Mouse (Mus musculus): ENCODE measurements around the gene Mmd. TPM values are rescaled to one million over a fixed set of nuclear protein-coding genes. Genes with fewer than 3 reads are reported as not detected.

Gene Mmd
- polyA plus RNA-seq, 1 experiment from 2014 or later, result 47.7 TPM

DNA sequence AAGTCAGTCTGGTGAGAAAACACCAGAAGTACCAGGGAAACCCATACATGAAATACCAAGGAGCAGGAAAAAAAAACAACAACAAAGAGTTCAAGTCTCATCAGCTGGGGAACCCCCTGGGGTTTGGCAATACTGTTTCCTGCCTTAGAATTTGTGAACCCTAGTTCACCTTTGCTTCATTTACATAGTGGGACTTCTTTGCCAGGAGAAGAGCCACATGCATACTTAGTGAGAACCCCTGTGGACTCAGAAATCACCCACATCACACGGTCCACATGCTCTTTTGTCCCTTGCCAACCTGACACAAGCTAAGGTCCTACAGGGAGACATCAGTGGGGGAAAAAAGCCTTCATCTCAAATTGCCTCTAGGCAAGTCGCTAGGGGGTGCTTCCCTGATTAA lies 10.6 kb upstream of the Mmd start:
- no peak overlapping the region for H3K4me3 ChIP-seq (ENCODE audit: inconsistent target)
- no peak overlapping the region for H3K27ac ChIP-seq
- 81% methylated on average over 2 of the region's 2 CpGs for WGBS (ENCODE audit: missing documents)
- no peaks in the 10 kb centered on the region for H3K36me3 ChIP-seq (ENCODE audit: inconsistent target)
- no peaks in the 10 kb centered on the region for H3K79me2 ChIP-seq (ENCODE audit: inconsistent target)

DNA sequence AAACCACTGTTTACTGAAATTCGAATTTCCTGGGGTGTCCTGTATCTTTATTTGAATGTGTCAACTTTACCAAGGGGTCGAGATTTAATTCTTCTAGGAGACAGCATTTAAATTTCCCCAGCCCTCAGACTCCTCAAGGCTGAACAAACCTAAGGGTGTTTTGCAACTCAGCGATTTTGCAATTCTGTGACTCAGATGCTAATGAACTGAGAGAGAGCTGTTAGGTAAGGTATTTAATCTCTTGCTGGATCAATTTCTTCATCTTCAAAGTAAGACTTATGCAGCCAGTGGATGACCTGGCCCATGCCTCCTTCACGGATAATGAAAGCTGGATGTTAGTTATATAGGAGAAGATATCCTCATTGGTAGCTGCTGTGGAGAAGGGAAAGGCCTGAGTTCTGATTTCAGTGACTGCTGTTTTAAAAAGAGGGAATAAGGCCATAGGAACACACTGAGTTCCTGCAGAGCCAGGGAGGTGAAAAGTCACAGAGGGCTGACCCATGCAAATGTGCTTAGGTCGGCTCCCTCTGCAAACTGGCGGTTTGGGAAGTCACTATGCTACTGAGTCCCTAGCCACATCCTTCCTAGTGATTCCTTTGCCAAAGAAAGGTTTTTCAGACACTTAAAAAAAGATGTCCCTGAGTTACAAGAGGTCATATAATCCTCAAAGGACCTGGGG lies 8.5 kb upstream of the Mmd start:
- no peak overlapping the region for H3K4me3 ChIP-seq (ENCODE audit: inconsistent target)
- no peaks in the 10 kb centered on the region for H3K79me2 ChIP-seq (ENCODE audit: inconsistent target)
- WGBS (ENCODE audit: missing documents), result 9% methylated on average over 6 of the region's 6 CpGs
- no peaks in the 10 kb centered on the region for H3K36me3 ChIP-seq (ENCODE audit: inconsistent target)
- peak overlapping the region; percentile 85 for H3K27ac ChIP-seq

- peak overlapping the region; percentile 5; the same call in 1 of the 2 replicates for H3K27ac ChIP-seq
- 64% methylated on average over 2 of the region's 2 CpGs for WGBS (ENCODE audit: missing documents)
- H3K36me3 ChIP-seq (ENCODE audit: inconsistent target), result no peaks in the 10 kb centered on the region
- H3K4me3 ChIP-seq (ENCODE audit: inconsistent target), result no peak overlapping the region
- no peaks in the 10 kb centered on the region for H3K79me2 ChIP-seq (ENCODE audit: inconsistent target)
These were observed 7.4 kb upstream of the Mmd start for GRCm38 (mm10) chr11:90241874-90242273.

DNA sequence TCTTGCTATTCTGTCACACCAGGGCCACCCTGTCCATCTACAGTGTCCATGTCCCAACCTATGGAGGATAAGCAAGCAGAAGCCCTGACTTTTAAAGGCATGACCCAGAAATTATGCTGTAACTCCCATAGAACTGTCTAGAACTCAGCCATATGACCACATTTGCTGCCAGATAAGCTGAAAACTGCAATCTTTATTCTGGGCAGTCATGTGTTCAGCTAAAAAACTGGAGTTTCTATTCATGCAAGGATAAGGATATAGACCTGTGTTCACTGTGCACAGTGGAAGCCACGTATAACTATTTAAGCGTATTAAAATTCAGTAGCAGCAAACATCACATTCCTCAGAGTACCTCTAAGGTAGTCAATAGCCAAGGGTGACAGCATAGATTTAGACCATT lies 6.0 kb upstream of the Mmd start:
- 100% methylated on average over 2 of the region's 2 CpGs for WGBS (ENCODE audit: missing documents)
- Histone ChIP-seq H3K79me2 (ENCODE audit: inconsistent target) (no peaks in the 10 kb centered on the region), H3K36me3 (ENCODE audit: inconsistent target) (no peaks in the 10 kb centered on the region), H3K27ac (no peak overlapping the region), H3K4me3 (ENCODE audit: inconsistent target) (no peak overlapping the region)

DNA sequence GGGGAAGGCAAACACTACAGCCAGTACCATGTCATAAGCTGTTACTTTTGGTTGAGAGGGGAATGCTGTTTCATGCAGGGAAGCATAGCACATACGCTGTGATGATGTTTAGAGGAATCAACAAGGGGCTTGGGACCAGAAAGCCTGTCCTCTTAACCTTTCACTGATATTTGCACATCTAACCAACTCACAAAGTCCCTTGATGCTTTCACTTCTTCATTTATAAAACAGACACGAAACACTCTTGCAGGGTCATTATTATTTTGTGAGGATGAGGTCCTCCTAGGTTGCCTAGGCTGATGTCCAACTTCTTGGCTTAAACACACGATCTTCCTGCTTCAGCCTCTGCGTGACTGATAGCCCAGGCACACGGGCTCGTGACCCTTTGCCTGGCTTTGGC lies 3.6 kb upstream of the Mmd start:
- 22% methylated on average over 6 of the region's 6 CpGs for WGBS (ENCODE audit: missing documents)

DNA sequence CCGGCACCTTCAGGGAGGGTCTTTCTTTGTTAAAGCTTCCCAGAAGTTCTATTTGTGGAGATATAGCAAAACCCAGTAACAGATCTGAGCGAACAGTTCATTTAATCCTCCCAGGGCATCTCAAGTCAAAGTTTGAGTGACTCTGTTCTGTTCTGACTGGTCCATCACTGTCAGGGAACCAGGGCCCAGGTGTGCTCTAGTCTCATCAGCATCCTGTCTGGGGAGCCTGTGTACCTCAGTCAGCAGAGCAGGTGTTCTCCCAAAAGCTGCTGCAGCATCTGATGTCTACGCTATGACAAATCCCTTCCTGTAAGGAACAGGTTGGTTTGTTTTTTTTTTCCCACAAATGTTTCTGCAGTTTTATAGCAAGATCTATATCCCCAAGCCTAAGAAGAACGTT lies 2.6 kb upstream of the Mmd start:
- Histone ChIP-seq H3K36me3 (ENCODE audit: inconsistent target) (no peaks in the 10 kb centered on the region), H3K4me3 (ENCODE audit: inconsistent target) (no peak overlapping the region), H3K79me2 (ENCODE audit: inconsistent target) (peaks cover 22% of the 10 kb centered on the region), H3K27ac (no peak overlapping the region)
- 94% methylated on average over 4 of the region's 4 CpGs for WGBS (ENCODE audit: missing documents)

More for the DNA sequence above, 3.6 kb upstream of the Mmd start:
- H3K4me3 ChIP-seq (ENCODE audit: inconsistent target), result no peak overlapping the region
- H3K36me3 ChIP-seq (ENCODE audit: inconsistent target), result no peaks in the 10 kb centered on the region
- H3K27ac ChIP-seq, result peak overlapping the region; percentile 58
- peaks cover 12% of the 10 kb centered on the region for H3K79me2 ChIP-seq (ENCODE audit: inconsistent target)

DNA sequence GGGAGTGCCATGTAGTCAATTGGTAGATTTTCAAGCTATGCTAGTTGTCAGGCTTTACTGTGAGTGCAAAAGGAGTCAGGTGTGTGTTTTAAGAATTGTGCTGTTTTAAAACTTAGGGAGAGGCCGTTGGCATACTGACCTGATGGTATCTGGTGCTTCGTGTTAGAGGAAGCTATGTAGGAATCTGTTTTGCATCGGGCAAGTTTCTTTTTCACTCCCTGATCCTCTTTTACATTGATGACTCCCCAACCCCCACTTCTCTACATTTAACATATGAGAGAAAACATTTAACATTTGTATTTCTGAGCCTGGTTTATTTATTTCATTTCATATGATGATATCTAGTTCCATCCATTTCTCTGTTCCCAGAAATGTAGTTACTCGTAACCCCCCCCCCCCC lies 1.5 kb upstream of the Mmd start:
- H3K4me3 ChIP-seq (ENCODE audit: inconsistent target), result no peak overlapping the region
- H3K79me2 ChIP-seq (ENCODE audit: inconsistent target), result peaks cover 33% of the 10 kb centered on the region
- H3K27ac ChIP-seq, result no peak overlapping the region
- 31% methylated on average over 4 of the region's 4 CpGs for WGBS (ENCODE audit: missing documents)
- no peaks in the 10 kb centered on the region for H3K36me3 ChIP-seq (ENCODE audit: inconsistent target)

GRCm38 (mm10) chr11:90249701-90250141 lies 465 bp downstream of the Mmd start:
- WGBS (ENCODE audit: missing documents), result 2% methylated on average over 22 of the region's 22 CpGs
- peak overlapping the region; percentile 91 for H3K4me3 ChIP-seq (ENCODE audit: inconsistent target)
- H3K27ac ChIP-seq, result peak overlapping the region; percentile 66
- no peaks in the 10 kb centered on the region for H3K36me3 ChIP-seq (ENCODE audit: inconsistent target)
- H3K79me2 ChIP-seq (ENCODE audit: inconsistent target), result peaks cover 44% of the 10 kb centered on the region

- WGBS (ENCODE audit: missing documents), result 3% methylated on average over 9 of the region's 9 CpGs
- Histone ChIP-seq H3K27ac (peak overlapping the region; percentile 66), H3K79me2 (ENCODE audit: inconsistent target) (peaks cover 44% of the 10 kb centered on the region)
These were observed 933 bp downstream of the Mmd start for GRCm38 (mm10) chr11:90250189-90250588.

DNA sequence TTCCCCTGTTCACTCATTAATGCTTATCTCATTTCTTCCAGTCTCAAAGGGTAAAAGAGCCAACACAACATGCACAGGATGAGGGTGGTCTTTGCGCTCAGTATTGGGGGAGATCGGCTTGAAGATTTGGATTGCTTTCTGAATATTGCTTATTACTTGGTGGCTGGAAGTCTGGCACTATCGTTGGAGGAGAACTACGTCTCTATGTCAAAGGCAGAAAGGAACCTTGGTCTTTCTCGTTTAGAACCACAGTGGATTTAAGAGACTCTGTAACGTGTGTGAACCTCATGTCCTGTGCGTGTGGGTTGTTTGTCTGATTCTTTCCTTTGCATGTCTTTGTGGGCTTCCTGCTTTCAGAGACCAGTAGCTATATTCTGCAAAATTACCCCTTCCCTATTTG lies 1.5 kb downstream of the Mmd start:
- WGBS (ENCODE audit: missing documents), result 22% methylated on average over 7 of the region's 7 CpGs
- H3K4me3 ChIP-seq (ENCODE audit: inconsistent target), result peak overlapping the region; percentile 91
- no peaks in the 10 kb centered on the region for H3K36me3 ChIP-seq (ENCODE audit: inconsistent target)
- 0 out of 2 replicates have a peak overlapping the region, but pooled peaks have one; percentile 66 for H3K27ac ChIP-seq
- peaks cover 44% of the 10 kb centered on the region for H3K79me2 ChIP-seq (ENCODE audit: inconsistent target)

More at GRCm38 (mm10) chr11:90250189-90250588, 933 bp downstream of the Mmd start:
- H3K36me3 ChIP-seq (ENCODE audit: inconsistent target), result no peaks in the 10 kb centered on the region
- H3K4me3 ChIP-seq (ENCODE audit: inconsistent target), result peak overlapping the region; percentile 91

- WGBS (ENCODE audit: missing documents), result 92% methylated on average over 2 of the region's 2 CpGs
- H3K4me3 ChIP-seq (ENCODE audit: inconsistent target), result no peak overlapping the region
- H3K79me2 ChIP-seq (ENCODE audit: inconsistent target), result peaks cover 52% of the 10 kb centered on the region
- H3K36me3 ChIP-seq (ENCODE audit: inconsistent target), result no peaks in the 10 kb centered on the region
- no peak overlapping the region for H3K27ac ChIP-seq
These were observed 2.7 kb downstream of the Mmd start for GRCm38 (mm10) chr11:90251923-90252322.

- Histone ChIP-seq H3K4me3 (ENCODE audit: inconsistent target) (no peak overlapping the region), H3K79me2 (ENCODE audit: inconsistent target) (peaks cover 56% of the 10 kb centered on the region), H3K27ac (no peak overlapping the region), H3K36me3 (ENCODE audit: inconsistent target) (peaks cover 2% of the 10 kb centered on the region; the same call in 1 of the 2 replicates)
- 84% methylated on average over 8 of the region's 8 CpGs for WGBS (ENCODE audit: missing documents)
These were observed 3.1 kb downstream of the Mmd start for GRCm38 (mm10) chr11:90252366-90252765.

DNA sequence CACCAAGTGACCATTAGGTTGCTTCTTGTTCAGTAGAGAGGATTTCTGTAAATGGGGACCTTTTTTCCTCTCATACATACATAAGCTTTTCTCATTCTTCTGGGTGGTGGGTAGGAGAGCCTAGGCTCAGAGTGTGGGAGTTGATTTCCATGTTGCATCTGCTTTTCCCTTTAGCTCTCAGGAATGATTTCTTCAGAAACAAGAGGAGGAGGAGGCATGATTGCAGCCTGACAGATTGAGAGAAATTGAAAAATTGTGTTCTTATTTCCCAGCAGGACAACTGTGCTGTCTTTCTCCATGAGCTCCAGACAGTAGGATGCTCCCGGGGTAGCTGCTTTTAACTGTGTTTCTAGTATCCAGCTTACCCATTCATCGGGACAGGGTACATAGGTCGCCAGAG lies 5.3 kb downstream of the Mmd start:
- 96% methylated on average over 3 of the region's 3 CpGs for WGBS (ENCODE audit: missing documents)
- peaks cover 12% of the 10 kb centered on the region; the same call in 1 of the 2 replicates for H3K36me3 ChIP-seq (ENCODE audit: inconsistent target)
- peaks cover 60% of the 10 kb centered on the region for H3K79me2 ChIP-seq (ENCODE audit: inconsistent target)
- H3K4me3 ChIP-seq (ENCODE audit: inconsistent target), result no peak overlapping the region
- H3K27ac ChIP-seq, result no peak overlapping the region

GRCm38 (mm10) chr11:90255687-90256086 lies 6.4 kb downstream of the Mmd start:
- 88% methylated on average over 6 of the region's 6 CpGs for WGBS (ENCODE audit: missing documents)
- Histone ChIP-seq H3K36me3 (ENCODE audit: inconsistent target) (peaks cover 23% of the 10 kb centered on the region), H3K79me2 (ENCODE audit: inconsistent target) (peaks cover 49% of the 10 kb centered on the region), H3K27ac (no peak overlapping the region), H3K4me3 (ENCODE audit: inconsistent target) (no peak overlapping the region)

GRCm38 (mm10) chr11:90256833-90257525 lies 7.7 kb downstream of the Mmd start:
- peaks cover 36% of the 10 kb centered on the region for H3K36me3 ChIP-seq (ENCODE audit: inconsistent target)
- no peak overlapping the region for H3K27ac ChIP-seq

More at GRCm38 (mm10) chr11:90256833-90257525, 7.7 kb downstream of the Mmd start:
- Histone ChIP-seq H3K79me2 (ENCODE audit: inconsistent target) (peaks cover 36% of the 10 kb centered on the region), H3K4me3 (ENCODE audit: inconsistent target) (no peak overlapping the region)
- WGBS (ENCODE audit: missing documents), result 96% methylated on average over 16 of the region's 16 CpGs
